Mouse (Mus musculus): ENCODE data around the gene Ms4a4a.
"Not testable (repeated sequence)": the region's sequence is repeated elsewhere in the genome, so short reads cannot be mapped to it uniquely, and the experiment has no call there.

Ms4a4a gene

GRCm38 (mm10) chr19:11375273-11375672, at the start of gene Ms4a4a:
Gene Ms4a4a, plus strand, starts transcription at chr19:11375523.
- no peak for DNase-seq (ENCODE audit: low read depth)

- no peak for DNase-seq (ENCODE audit: low read depth)
Measured at GRCm38 (mm10) chr19:11335932-11336331, 39.4 kb upstream of the Ms4a4a start, which contains the start of gene Ms4a7. Gene Ms4a7, minus strand, starts transcription at chr19:11336146.

- no peak for DNase-seq (ENCODE audit: low read depth)
Measured at GRCm38 (mm10) chr19:11343147-11343546, 32.2 kb upstream of the Ms4a4a start.

- no peak for DNase-seq (ENCODE audit: low read depth)
Measured at GRCm38 (mm10) chr19:11343992-11344391, 31.3 kb upstream of the Ms4a4a start.

GRCm38 (mm10) chr19:11349698-11350481, 25.4 kb upstream of the Ms4a4a start:
- DNase-seq (ENCODE audit: low read depth) = no peak

- peak; percentile 11 for DNase-seq (ENCODE audit: low read depth)
Measured at GRCm38 (mm10) chr19:11351878-11352277, 23.4 kb upstream of the Ms4a4a start.

GRCm38 (mm10) chr19:11355730-11356129, 19.6 kb upstream of the Ms4a4a start:
- no peak for DNase-seq (ENCODE audit: low read depth)

GRCm38 (mm10) chr19:11360106-11360505, 15.2 kb upstream of the Ms4a4a start:
- DNase-seq (ENCODE audit: low read depth) = peak; percentile 6

GRCm38 (mm10) chr19:11362002-11362401, 13.3 kb upstream of the Ms4a4a start:
- no peak for DNase-seq (ENCODE audit: low read depth)

- no peak for DNase-seq (ENCODE audit: low read depth)
Measured at GRCm38 (mm10) chr19:11368310-11368709, 7.0 kb upstream of the Ms4a4a start.

GRCm38 (mm10) chr19:11371181-11371580, 4.1 kb upstream of the Ms4a4a start:
- DNase-seq (ENCODE audit: low read depth) = no peak

- no peak for DNase-seq (ENCODE audit: low read depth)
Measured at GRCm38 (mm10) chr19:11376399-11376798, 1.1 kb downstream of the Ms4a4a start.

GRCm38 (mm10) chr19:11387109-11387508, 11.8 kb downstream of the Ms4a4a start:
- no peak for DNase-seq (ENCODE audit: low read depth)

- DNase-seq (ENCODE audit: low read depth) = no peak
Measured at GRCm38 (mm10) chr19:11387685-11388084, 12.4 kb downstream of the Ms4a4a start.

- DNase-seq (ENCODE audit: low read depth) = no peak
Measured at GRCm38 (mm10) chr19:11388949-11389348, 13.6 kb downstream of the Ms4a4a start.

GRCm38 (mm10) chr19:11395769-11396168, 20.4 kb downstream of the Ms4a4a start:
- DNase-seq (ENCODE audit: low read depth) = no peak

GRCm38 (mm10) chr19:11404527-11404926, 29.2 kb downstream of the Ms4a4a start, which contains the start of gene Ms4a4c:
Gene Ms4a4c, plus strand, starts transcription at chr19:11404770.
- no peak for DNase-seq (ENCODE audit: low read depth)

- no peak for DNase-seq (ENCODE audit: low read depth)
Measured at GRCm38 (mm10) chr19:11407428-11407827, 32.1 kb downstream of the Ms4a4a start.

GRCm38 (mm10) chr19:11408591-11408990, 33.3 kb downstream of the Ms4a4a start:
- no peak for DNase-seq (ENCODE audit: low read depth)

- no peak for DNase-seq (ENCODE audit: low read depth)
Measured at GRCm38 (mm10) chr19:11411640-11412039, 36.3 kb downstream of the Ms4a4a start.

GRCm38 (mm10) chr19:11414084-11414483, 38.8 kb downstream of the Ms4a4a start:
- DNase-seq (ENCODE audit: low read depth) = no peak

- DNase-seq (ENCODE audit: low read depth) = no peak
Measured at GRCm38 (mm10) chr19:11415581-11415980, 40.3 kb downstream of the Ms4a4a start.

GRCm38 (mm10) chr19:11418865-11419264, 43.5 kb downstream of the Ms4a4a start:
- DNase-seq (ENCODE audit: low read depth) = not testable (repeated sequence)

- not testable (repeated sequence) for DNase-seq (ENCODE audit: low read depth)
Measured at GRCm38 (mm10) chr19:11431209-11431608, 55.9 kb downstream of the Ms4a4a start.

All from NIH3T3 (cell line).